Mouse (Mus musculus): Measurements from ENCODE around the gene Arl16. TPM values are rescaled to one million over a fixed set of nuclear protein-coding genes. Genes with fewer than 3 reads are reported as not detected.

The Arl16 gene
- polyA plus RNA-seq, 1 experiment = not detected

GRCm38 (mm10) chr11:120507611-120508289 is 40.3 kb upstream of the Arl16 start:
- Histone ChIP-seq H3K4me3 (ENCODE audit: insufficient read depth, low read depth, low read length) (no peak overlapping the region), H3K27ac (ENCODE audit: insufficient read depth, low read depth, low read length) (no peak overlapping the region), H3K4me1 (ENCODE audit: control insufficient read depth, insufficient read depth, low read length) (peaks cover 5% of the 10 kb centered on the region)
- 88% methylated on average over 13 of the region's 13 CpGs for WGBS
- TF ChIP-seq POLR2A (IDR thresholded peaks at IDR 0.05; ENCODE audit: insufficient read depth, low read depth, low read length) (no peak), CTCF (IDR thresholded peaks at IDR 0.05; ENCODE audit: insufficient read depth, low read depth, low read length) (no peak)

GRCm38 (mm10) chr11:120506899-120507298 is 39.5 kb upstream of the Arl16 start:
- TF ChIP-seq POLR2A (IDR thresholded peaks at IDR 0.05; ENCODE audit: insufficient read depth, low read depth, low read length) (no peak), CTCF (IDR thresholded peaks at IDR 0.05; ENCODE audit: insufficient read depth, low read depth, low read length) (no peak)
- Histone ChIP-seq H3K4me1 (ENCODE audit: control insufficient read depth, insufficient read depth, low read length) (peaks cover 5% of the 10 kb centered on the region), H3K4me3 (ENCODE audit: insufficient read depth, low read depth, low read length) (no peak overlapping the region), H3K27ac (ENCODE audit: insufficient read depth, low read depth, low read length) (no peak overlapping the region)
- 69% methylated on average over 4 of the region's 4 CpGs for WGBS

- H3K27ac ChIP-seq (ENCODE audit: insufficient read depth, low read depth, low read length) = no peak overlapping the region
- H3K4me3 ChIP-seq (ENCODE audit: insufficient read depth, low read depth, low read length) = no peak overlapping the region
- no peak for TF ChIP-seq POLR2A (IDR thresholded peaks at IDR 0.05; ENCODE audit: insufficient read depth, low read depth, low read length)
- TF ChIP-seq CTCF (IDR thresholded peaks at IDR 0.05; ENCODE audit: insufficient read depth, low read depth, low read length) = no peak
- peaks cover 3% of the 10 kb centered on the region for H3K4me1 ChIP-seq (ENCODE audit: control insufficient read depth, insufficient read depth, low read length)
- WGBS = 98% methylated on average over 3 of the region's 3 CpGs
Measured at GRCm38 (mm10) chr11:120505661-120506060, 38.3 kb upstream of the Arl16 start.

- Histone ChIP-seq H3K4me1 (ENCODE audit: control insufficient read depth, insufficient read depth, low read length) (no peaks in the 10 kb centered on the region), H3K27ac (ENCODE audit: insufficient read depth, low read depth, low read length) (no peak overlapping the region), H3K4me3 (ENCODE audit: insufficient read depth, low read depth, low read length) (no peak overlapping the region)
- TF ChIP-seq POLR2A (IDR thresholded peaks at IDR 0.05; ENCODE audit: insufficient read depth, low read depth, low read length) (no peak), CTCF (IDR thresholded peaks at IDR 0.05; ENCODE audit: insufficient read depth, low read depth, low read length) (no peak)
- 88% methylated on average over 4 of the region's 4 CpGs for WGBS
Measured at GRCm38 (mm10) chr11:120501701-120502100, 34.3 kb upstream of the Arl16 start.

GRCm38 (mm10) chr11:120501018-120501417 is 33.6 kb upstream of the Arl16 start:
- no peaks in the 10 kb centered on the region for H3K4me1 ChIP-seq (ENCODE audit: control insufficient read depth, insufficient read depth, low read length)
- no peak overlapping the region for H3K27ac ChIP-seq (ENCODE audit: insufficient read depth, low read depth, low read length)
- TF ChIP-seq POLR2A (IDR thresholded peaks at IDR 0.05; ENCODE audit: insufficient read depth, low read depth, low read length) = no peak
- TF ChIP-seq CTCF (IDR thresholded peaks at IDR 0.05; ENCODE audit: insufficient read depth, low read depth, low read length) = no peak
- 56% methylated on average over 6 of the region's 6 CpGs for WGBS
- H3K4me3 ChIP-seq (ENCODE audit: insufficient read depth, low read depth, low read length) = no peak overlapping the region

GRCm38 (mm10) chr11:120500357-120500756 is 33.0 kb upstream of the Arl16 start:
- Histone ChIP-seq H3K4me3 (ENCODE audit: insufficient read depth, low read depth, low read length) (no peak overlapping the region), H3K4me1 (ENCODE audit: control insufficient read depth, insufficient read depth, low read length) (no peaks in the 10 kb centered on the region), H3K27ac (ENCODE audit: insufficient read depth, low read depth, low read length) (no peak overlapping the region)
- 27% methylated on average over 3 of the region's 3 CpGs for WGBS
- TF ChIP-seq POLR2A (IDR thresholded peaks at IDR 0.05; ENCODE audit: insufficient read depth, low read depth, low read length) = no peak
- TF ChIP-seq CTCF (IDR thresholded peaks at IDR 0.05; ENCODE audit: insufficient read depth, low read depth, low read length) = no peak

- 76% methylated on average over 6 of the region's 6 CpGs for WGBS
- no peaks in the 10 kb centered on the region for H3K4me1 ChIP-seq (ENCODE audit: control insufficient read depth, insufficient read depth, low read length)
Measured at GRCm38 (mm10) chr11:120499894-120500293, 32.5 kb upstream of the Arl16 start.

GRCm38 (mm10) chr11:120498891-120499290 is 31.5 kb upstream of the Arl16 start:
- 87% methylated on average over 5 of the region's 5 CpGs for WGBS
- Histone ChIP-seq H3K4me1 (ENCODE audit: control insufficient read depth, insufficient read depth, low read length) (no peaks in the 10 kb centered on the region), H3K27ac (ENCODE audit: insufficient read depth, low read depth, low read length) (no peak overlapping the region), H3K4me3 (ENCODE audit: insufficient read depth, low read depth, low read length) (no peak overlapping the region)
- TF ChIP-seq POLR2A (IDR thresholded peaks at IDR 0.05; ENCODE audit: insufficient read depth, low read depth, low read length) (no peak), CTCF (IDR thresholded peaks at IDR 0.05; ENCODE audit: insufficient read depth, low read depth, low read length) (no peak)

More at GRCm38 (mm10) chr11:120499894-120500293, 32.5 kb upstream of the Arl16 start:
- Histone ChIP-seq H3K27ac (ENCODE audit: insufficient read depth, low read depth, low read length) (no peak overlapping the region), H3K4me3 (ENCODE audit: insufficient read depth, low read depth, low read length) (no peak overlapping the region)
- TF ChIP-seq CTCF (IDR thresholded peaks at IDR 0.05; ENCODE audit: insufficient read depth, low read depth, low read length) (no peak), POLR2A (IDR thresholded peaks at IDR 0.05; ENCODE audit: insufficient read depth, low read depth, low read length) (no peak)

GRCm38 (mm10) chr11:120498226-120498625 is 30.8 kb upstream of the Arl16 start:
- Histone ChIP-seq H3K4me3 (ENCODE audit: insufficient read depth, low read depth, low read length) (no peak overlapping the region), H3K4me1 (ENCODE audit: control insufficient read depth, insufficient read depth, low read length) (no peaks in the 10 kb centered on the region), H3K27ac (ENCODE audit: insufficient read depth, low read depth, low read length) (no peak overlapping the region)
- TF ChIP-seq POLR2A (IDR thresholded peaks at IDR 0.05; ENCODE audit: insufficient read depth, low read depth, low read length) (no peak), CTCF (IDR thresholded peaks at IDR 0.05; ENCODE audit: insufficient read depth, low read depth, low read length) (no peak)
- WGBS = 90% methylated on average over 12 of the region's 12 CpGs
